Mouse (Mus musculus) forebrain, embryonic 13.5 days (tissue): ENCODE measurements at regions not wholly inside any gene's neighbourhood (a gene's known extent, or its start where the extent isn't known, plus 50 kb on each side); places are given as distances from the start of the nearest gene placed in this dataset.

Experiments used
- ATAC-seq: fragments of 200-750 bp; cut with Nextera tagmentation; 2 replicates; pipeline ENCODE4 v1.8.0; 2017
- H3K27ac ChIP-seq: fragments of 300-500 bp; sonication (generic); 2 replicates; pipeline ENCODE4 v1.5.1; 2015; ENCODE audit warnings: inconsistent platforms, mild to moderate bottlenecking, moderate library complexity
- H3K27me3 ChIP-seq: fragments of 300-500 bp; sonication (generic); 2 replicates; pipeline ENCODE4 v1.6.1; 2015; ENCODE audit warnings: mild to moderate bottlenecking, inconsistent platforms
- H3K36me3 ChIP-seq: fragments of 300-500 bp; sonication (generic); 2 replicates; pipeline ENCODE4 v1.6.1; 2015; ENCODE audit warnings: mild to moderate bottlenecking, inconsistent platforms; ENCODE audit not compliant: poor library complexity, severe bottlenecking
- H3K4me1 ChIP-seq: fragments of 300-500 bp; sonication (generic); 2 replicates; pipeline ENCODE4 v1.6.1; 2015; ENCODE audit warnings: inconsistent platforms
- H3K4me2 ChIP-seq: fragments of 300-500 bp; sonication (generic); 2 replicates; pipeline ENCODE4 v1.6.1; 2015; ENCODE audit warnings: inconsistent platforms, mild to moderate bottlenecking, moderate library complexity
- H3K4me3 ChIP-seq: fragments of 300-500 bp; sonication (generic); 2 replicates; pipeline ENCODE4 v1.5.1; 2015; ENCODE audit warnings: mild to moderate bottlenecking, inconsistent platforms
- H3K9ac ChIP-seq: fragments of 300-500 bp; sonication (generic); 2 replicates; pipeline ENCODE4 v1.6.1; 2015; ENCODE audit warnings: mild to moderate bottlenecking, inconsistent platforms
- H3K9me3 ChIP-seq: fragments of 300-500 bp; sonication (generic); replicated peaks from 2 replicates; pipeline ENCODE4 v1.6.1; 2016; ENCODE audit warnings: inconsistent platforms
- WGBS: fragments of 180-500 bp; shearing (Covaris S2); methylation state at CpG from one replicate; pipeline ENCODE4 v1.1.7; 2015; 5-methylcytosine and 5-hydroxymethylcytosine counted together

DNA sequence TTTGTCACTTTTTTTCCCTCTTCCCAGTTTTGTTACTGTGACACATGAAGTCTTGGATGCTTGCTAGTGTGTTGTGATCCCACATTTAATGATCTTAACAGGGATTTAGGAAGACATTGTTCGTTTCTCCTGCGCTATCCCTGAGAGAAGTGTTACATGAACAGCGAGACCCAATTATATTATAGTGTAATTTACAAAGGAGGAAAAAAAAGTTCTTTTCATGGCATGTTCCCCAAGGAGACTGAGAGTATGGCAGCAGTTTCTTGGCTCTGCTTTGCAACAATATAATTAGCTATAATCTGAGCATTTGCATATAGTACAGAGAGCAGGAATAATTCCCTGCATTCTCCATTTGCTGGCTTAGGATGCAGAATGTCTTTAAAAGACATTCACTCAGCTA, 168.6 kb downstream of the Insc start:
- Histone ChIP-seq H3K27ac (no peak overlapping the region), H3K4me3 (no peak overlapping the region), H3K27me3 (peaks cover 16% of the 10 kb centered on the region; the same call in 1 of the 2 replicates), H3K9me3 (no peaks in the 10 kb centered on the region), H3K4me2 (no peak overlapping the region), H3K4me1 (peaks cover 18% of the 10 kb centered on the region), H3K9ac (no peak overlapping the region), H3K36me3 (no peaks in the 10 kb centered on the region)
- WGBS = 18% methylated on average over 3 of the region's 3 CpGs
- peak; percentile 81 for ATAC-seq

- ATAC-seq = peak; percentile 92
- peaks cover 16% of the 10 kb centered on the region for H3K27me3 ChIP-seq
- no peaks in the 10 kb centered on the region for H3K9me3 ChIP-seq
- no peak overlapping the region for H3K4me3 ChIP-seq
- no peak overlapping the region for H3K9ac ChIP-seq
- H3K4me1 ChIP-seq = no peaks in the 10 kb centered on the region; the same call in 1 of the 2 replicates
- H3K4me2 ChIP-seq = no peak overlapping the region
- H3K36me3 ChIP-seq = no peaks in the 10 kb centered on the region
- H3K27ac ChIP-seq = no peak overlapping the region
- WGBS = 12% methylated on average over 3 of the region's 3 CpGs
Observed at GRCm38 (mm10) chr7:114922155-114922554, 178.7 kb downstream of the Insc start.

DNA sequence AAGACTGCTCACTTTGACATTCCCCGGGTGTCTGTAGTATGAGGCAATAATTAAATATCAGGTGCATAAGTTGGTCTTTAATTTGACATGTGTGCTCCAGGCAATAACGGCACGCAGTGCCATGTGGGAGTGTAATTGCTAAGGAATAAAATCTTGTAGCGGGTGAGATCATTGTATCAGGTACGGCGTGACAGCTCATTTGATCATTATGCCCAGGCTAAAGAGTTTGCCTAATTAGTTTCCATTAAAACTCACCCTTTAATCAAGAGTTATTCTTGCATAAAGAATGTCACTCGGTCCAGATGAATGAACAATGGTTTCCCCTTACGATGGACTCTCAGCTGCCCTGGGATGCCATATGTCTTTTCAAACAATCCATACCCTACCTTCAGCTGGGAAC, 190.4 kb downstream of the Insc start:
- 21% methylated on average over 8 of the region's 8 CpGs for WGBS
- H3K4me1 ChIP-seq = peaks cover 19% of the 10 kb centered on the region
- ATAC-seq = peak; percentile 88
- H3K9ac ChIP-seq = no peak overlapping the region
- no peaks in the 10 kb centered on the region for H3K36me3 ChIP-seq
- H3K9me3 ChIP-seq = no peaks in the 10 kb centered on the region; the same call in 1 of the 2 replicates
- no peak overlapping the region for H3K4me2 ChIP-seq
- no peak overlapping the region for H3K4me3 ChIP-seq
- no peak overlapping the region for H3K27ac ChIP-seq
- H3K27me3 ChIP-seq = 0 out of 2 replicates have a peak, but pooled peaks cover 6% of the 10 kb centered on the region

DNA sequence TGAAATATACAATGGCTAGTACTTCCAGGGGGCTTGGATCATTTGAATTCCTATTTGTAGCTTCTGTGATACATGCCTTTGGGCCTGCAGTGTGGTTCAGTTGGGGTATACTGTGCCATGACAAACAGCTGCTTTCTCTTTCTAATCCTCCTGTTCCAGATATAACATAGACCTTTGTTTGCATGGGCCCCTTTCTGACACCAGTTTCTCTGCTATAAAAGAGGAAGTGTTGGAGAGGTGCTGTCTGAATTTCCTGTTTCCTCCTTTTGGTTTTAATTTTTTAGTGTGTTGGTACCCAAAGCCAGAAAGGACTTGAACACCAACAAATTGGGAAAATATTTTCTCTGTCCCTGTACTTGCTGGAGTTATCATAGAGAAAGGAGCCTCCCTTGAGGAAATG, 207.3 kb downstream of the Insc start:
- Histone ChIP-seq H3K4me1 (no peaks in the 10 kb centered on the region), H3K27ac (no peak overlapping the region), H3K9me3 (no peaks in the 10 kb centered on the region)

GRCm38 (mm10) chr7:114963206-114963605, 219.7 kb downstream of the Insc start:
- Histone ChIP-seq H3K36me3 (no peaks in the 10 kb centered on the region), H3K4me2 (no peak overlapping the region), H3K27ac (no peak overlapping the region), H3K4me1 (peaks cover 5% of the 10 kb centered on the region; the same call in 1 of the 2 replicates), H3K9ac (no peak overlapping the region), H3K27me3 (peaks cover 26% of the 10 kb centered on the region), H3K4me3 (no peak overlapping the region), H3K9me3 (no peaks in the 10 kb centered on the region)
- WGBS = 37% methylated on average over 5 of the region's 5 CpGs
- ATAC-seq = no peak

More for the DNA sequence above, 207.3 kb downstream of the Insc start:
- H3K4me3 ChIP-seq = no peak overlapping the region
- ATAC-seq = no peak
- H3K36me3 ChIP-seq = no peaks in the 10 kb centered on the region
- H3K9ac ChIP-seq = no peak overlapping the region
- no peak overlapping the region for H3K4me2 ChIP-seq
- no peaks in the 10 kb centered on the region for H3K27me3 ChIP-seq

DNA sequence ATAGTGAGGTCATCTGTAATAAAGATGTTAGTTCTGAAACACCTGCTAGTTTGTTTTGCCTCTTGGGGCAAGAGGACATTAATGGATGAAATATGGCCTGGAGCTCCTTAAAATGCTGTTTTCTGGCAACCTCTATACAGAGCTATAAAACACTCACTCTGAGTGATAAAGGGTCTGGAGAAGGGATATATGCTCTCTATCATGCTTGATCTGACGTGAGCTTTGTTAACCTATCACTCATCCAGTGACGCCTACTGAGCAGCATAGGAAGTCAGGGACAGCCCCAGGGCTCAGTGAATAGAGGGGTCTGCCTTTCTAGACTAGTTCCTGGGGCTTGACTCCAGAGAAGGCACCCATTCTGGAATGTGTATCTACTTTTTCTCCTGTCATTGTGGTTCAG, 222.4 kb downstream of the Insc start:
- no peak for ATAC-seq
- no peak overlapping the region for H3K9ac ChIP-seq
- H3K27ac ChIP-seq = no peak overlapping the region
- H3K9me3 ChIP-seq = 0 out of 2 replicates have a peak, but pooled peaks cover under 1% of the 10 kb centered on the region
- no peak overlapping the region for H3K4me2 ChIP-seq
- no peaks in the 10 kb centered on the region for H3K4me1 ChIP-seq
- no peak overlapping the region for H3K4me3 ChIP-seq
- 63% methylated on average over 2 of the region's 2 CpGs for WGBS
- peaks cover 39% of the 10 kb centered on the region for H3K27me3 ChIP-seq
- H3K36me3 ChIP-seq = no peaks in the 10 kb centered on the region

GRCm38 (mm10) chr7:114986481-114986880, 243.0 kb downstream of the Insc start:
- Histone ChIP-seq H3K27ac (no peak overlapping the region), H3K4me3 (no peak overlapping the region), H3K9me3 (no peaks in the 10 kb centered on the region; the same call in 1 of the 2 replicates), H3K36me3 (no peaks in the 10 kb centered on the region), H3K9ac (no peak overlapping the region), H3K27me3 (no peaks in the 10 kb centered on the region), H3K4me2 (no peak overlapping the region), H3K4me1 (peaks cover 14% of the 10 kb centered on the region)
- ATAC-seq = no peak
- 30% methylated on average over 2 of the region's 2 CpGs for WGBS

- Histone ChIP-seq H3K27ac (no peak overlapping the region), H3K9ac (no peak overlapping the region), H3K9me3 (no peaks in the 10 kb centered on the region; the same call in 1 of the 2 replicates), H3K4me2 (no peak overlapping the region), H3K36me3 (no peaks in the 10 kb centered on the region), H3K4me1 (peaks cover 12% of the 10 kb centered on the region), H3K27me3 (no peaks in the 10 kb centered on the region), H3K4me3 (no peak overlapping the region)
- ATAC-seq = no peak
- WGBS = 52% methylated on average over 5 of the region's 5 CpGs
Observed at GRCm38 (mm10) chr7:114991255-114991654, 247.8 kb downstream of the Insc start.

- H3K36me3 ChIP-seq = no peaks in the 10 kb centered on the region
- ATAC-seq = no peak
Observed at GRCm38 (mm10) chr7:114992440-114992839, 248.9 kb downstream of the Insc start.

GRCm38 (mm10) chr7:115000796-115001524, 257.5 kb downstream of the Insc start:
- Histone ChIP-seq H3K9me3 (no peaks in the 10 kb centered on the region), H3K9ac (no peak overlapping the region), H3K27me3 (no peaks in the 10 kb centered on the region), H3K36me3 (no peaks in the 10 kb centered on the region), H3K4me2 (no peak overlapping the region), H3K4me1 (no peaks in the 10 kb centered on the region; the same call in 1 of the 2 replicates), H3K27ac (no peak overlapping the region), H3K4me3 (no peak overlapping the region)
- no peak for ATAC-seq
- 87% methylated on average over 7 of the region's 7 CpGs for WGBS

More at GRCm38 (mm10) chr7:114992440-114992839, 248.9 kb downstream of the Insc start:
- H3K27ac ChIP-seq = no peak overlapping the region
- no peak overlapping the region for H3K4me3 ChIP-seq
- peaks cover 5% of the 10 kb centered on the region for H3K4me1 ChIP-seq
- no peak overlapping the region for H3K9ac ChIP-seq
- H3K9me3 ChIP-seq = no peaks in the 10 kb centered on the region; the same call in 1 of the 2 replicates
- H3K27me3 ChIP-seq = no peaks in the 10 kb centered on the region
- H3K4me2 ChIP-seq = no peak overlapping the region
- WGBS = 91% methylated on average over 3 of the region's 3 CpGs

- ATAC-seq = no peak
- 85% methylated on average over 11 of the region's 11 CpGs for WGBS
Observed at GRCm38 (mm10) chr7:115014253-115014998, 270.9 kb downstream of the Insc start.

GRCm38 (mm10) chr7:115019369-115019958, 276.0 kb downstream of the Insc start:
- H3K4me1 ChIP-seq = no peaks in the 10 kb centered on the region
- H3K4me3 ChIP-seq = no peak overlapping the region
- H3K9me3 ChIP-seq = no peaks in the 10 kb centered on the region
- no peak for ATAC-seq
- no peaks in the 10 kb centered on the region for H3K36me3 ChIP-seq
- no peak overlapping the region for H3K27ac ChIP-seq
- H3K27me3 ChIP-seq = no peaks in the 10 kb centered on the region
- no peak overlapping the region for H3K9ac ChIP-seq
- WGBS = 81% methylated on average over 4 of the region's 4 CpGs
- H3K4me2 ChIP-seq = no peak overlapping the region

More at GRCm38 (mm10) chr7:115014253-115014998, 270.9 kb downstream of the Insc start:
- no peak overlapping the region for H3K9ac ChIP-seq
- H3K4me3 ChIP-seq = no peak overlapping the region
- H3K27ac ChIP-seq = no peak overlapping the region
- H3K36me3 ChIP-seq = no peaks in the 10 kb centered on the region
- H3K9me3 ChIP-seq = no peaks in the 10 kb centered on the region
- H3K27me3 ChIP-seq = no peaks in the 10 kb centered on the region
- no peak overlapping the region for H3K4me2 ChIP-seq
- no peaks in the 10 kb centered on the region for H3K4me1 ChIP-seq
